Mouse (Mus musculus): ENCODE results near the gene Abcb9. TPM values are rescaled to one million over a fixed set of nuclear protein-coding genes. Genes with fewer than 3 reads are reported as not detected.
"Not testable (repeated sequence)": the region's sequence is repeated elsewhere in the genome, so short reads cannot be mapped to it uniquely, and the experiment has no call there.

Gene Abcb9
- polyA plus RNA-seq, 1 experiment from 2014 or later, result 2.7 TPM

- H3K4me3 ChIP-seq (ENCODE audit: low read length), result no peak overlapping the region
- H3K4me1 ChIP-seq (replicated peaks; ENCODE audit: control insufficient read depth, insufficient read depth, low read length), result no peaks in the 10 kb centered on the region
- WGBS, result 48% methylated on average over 4 of the region's 4 CpGs
- H3K27ac ChIP-seq (ENCODE audit: low read length), result no peak overlapping the region
- H3K9ac ChIP-seq (ENCODE audit: low read length), result no peak overlapping the region
- no peak for ATAC-seq (ENCODE audit: low read depth)
- no peaks in the 10 kb centered on the region for H3K36me3 ChIP-seq (ENCODE audit: control insufficient read depth, insufficient read depth, low read length)
- H3K27me3 ChIP-seq (ENCODE audit: control insufficient read depth, insufficient read depth, low read depth, low read length), result no peaks in the 10 kb centered on the region
- peaks cover 4% of the 10 kb centered on the region; the same call in 1 of the 2 replicates for H3K9me3 ChIP-seq (ENCODE audit: control insufficient read depth, low read length)
- no peak overlapping the region for H3K4me2 ChIP-seq (ENCODE audit: low read depth, low read length)
Measured at GRCm38 (mm10) chr5:124056956-124057355, 38.6 kb downstream of the Abcb9 start.

GRCm38 (mm10) chr5:124056219-124056618 lies 39.4 kb downstream of the Abcb9 start:
- H3K4me1 ChIP-seq (replicated peaks; ENCODE audit: control insufficient read depth, insufficient read depth, low read length), result no peaks in the 10 kb centered on the region
- no peak overlapping the region for H3K4me3 ChIP-seq (ENCODE audit: low read length)
- 97% methylated on average over 1 of the region's 1 CpGs for WGBS
- no peak overlapping the region for H3K27ac ChIP-seq (ENCODE audit: low read length)
- no peaks in the 10 kb centered on the region for H3K27me3 ChIP-seq (ENCODE audit: control insufficient read depth, insufficient read depth, low read depth, low read length)
- H3K4me2 ChIP-seq (ENCODE audit: low read depth, low read length), result no peak overlapping the region
- H3K36me3 ChIP-seq (ENCODE audit: control insufficient read depth, insufficient read depth, low read length), result no peaks in the 10 kb centered on the region
- H3K9ac ChIP-seq (ENCODE audit: low read length), result no peak overlapping the region
- ATAC-seq (ENCODE audit: low read depth), result no peak
- H3K9me3 ChIP-seq (ENCODE audit: control insufficient read depth, low read length), result peaks cover 4% of the 10 kb centered on the region; the same call in 1 of the 2 replicates

- WGBS, result 90% methylated on average over 7 of the region's 7 CpGs
- H3K4me2 ChIP-seq (ENCODE audit: low read depth, low read length), result not testable (repeated sequence)
Measured at GRCm38 (mm10) chr5:124052641-124053040, 43.0 kb downstream of the Abcb9 start.

GRCm38 (mm10) chr5:124051899-124052491 lies 43.6 kb downstream of the Abcb9 start:
- H3K27ac ChIP-seq (ENCODE audit: low read length), result no peak overlapping the region
- ATAC-seq (ENCODE audit: low read depth), result peak; percentile 51; the same call in 1 of the 2 replicates
- H3K9ac ChIP-seq (ENCODE audit: low read length), result no peak overlapping the region
- peaks cover 7% of the 10 kb centered on the region; the same call in 1 of the 2 replicates for H3K4me1 ChIP-seq (replicated peaks; ENCODE audit: control insufficient read depth, insufficient read depth, low read length)
- peaks cover 4% of the 10 kb centered on the region; the same call in 1 of the 2 replicates for H3K9me3 ChIP-seq (ENCODE audit: control insufficient read depth, low read length)
- no peak overlapping the region for H3K4me2 ChIP-seq (ENCODE audit: low read depth, low read length)
- no peak overlapping the region for H3K4me3 ChIP-seq (ENCODE audit: low read length)
- no peaks in the 10 kb centered on the region for H3K36me3 ChIP-seq (ENCODE audit: control insufficient read depth, insufficient read depth, low read length)
- no peaks in the 10 kb centered on the region for H3K27me3 ChIP-seq (ENCODE audit: control insufficient read depth, insufficient read depth, low read depth, low read length)
- 61% methylated on average over 11 of the region's 11 CpGs for WGBS

More at GRCm38 (mm10) chr5:124052641-124053040, 43.0 kb downstream of the Abcb9 start:
- H3K9ac ChIP-seq (ENCODE audit: low read length); H3K27ac ChIP-seq (ENCODE audit: low read length); H3K9me3 ChIP-seq (ENCODE audit: control insufficient read depth, low read length); H3K4me1 ChIP-seq (replicated peaks; ENCODE audit: control insufficient read depth, insufficient read depth, low read length); H3K36me3 ChIP-seq (ENCODE audit: control insufficient read depth, insufficient read depth, low read length); ATAC-seq (ENCODE audit: low read depth); H3K4me3 ChIP-seq (ENCODE audit: low read length); H3K27me3 ChIP-seq (ENCODE audit: control insufficient read depth, insufficient read depth, low read depth, low read length): not testable (repeated sequence)

GRCm38 (mm10) chr5:124050095-124051050 lies 45.2 kb downstream of the Abcb9 start:
- Histone ChIP-seq H3K9ac (ENCODE audit: low read length) (0 out of 2 replicates have a peak overlapping the region, but pooled peaks have one; percentile 18), H3K4me2 (ENCODE audit: low read depth, low read length) (no peak overlapping the region), H3K27ac (ENCODE audit: low read length) (peak overlapping the region; percentile 14; the same call in 1 of the 2 replicates), H3K36me3 (ENCODE audit: control insufficient read depth, insufficient read depth, low read length) (no peaks in the 10 kb centered on the region), H3K9me3 (ENCODE audit: control insufficient read depth, low read length) (no peaks in the 10 kb centered on the region), H3K4me3 (ENCODE audit: low read length) (no peak overlapping the region), H3K27me3 (ENCODE audit: control insufficient read depth, insufficient read depth, low read depth, low read length) (no peaks in the 10 kb centered on the region), H3K4me1 (replicated peaks; ENCODE audit: control insufficient read depth, insufficient read depth, low read length) (peaks cover 7% of the 10 kb centered on the region; the same call in 1 of the 2 replicates)
- 0 out of 2 replicates have a peak, but pooled peaks have one; percentile 30 for ATAC-seq (ENCODE audit: low read depth)
- 44% methylated on average over 14 of the region's 14 CpGs for WGBS

- H3K9ac ChIP-seq (ENCODE audit: low read length), result 0 out of 2 replicates have a peak overlapping the region, but pooled peaks have one; percentile 18
- no peak overlapping the region for H3K4me2 ChIP-seq (ENCODE audit: low read depth, low read length)
- peaks cover 7% of the 10 kb centered on the region; the same call in 1 of the 2 replicates for H3K4me1 ChIP-seq (replicated peaks; ENCODE audit: control insufficient read depth, insufficient read depth, low read length)
- H3K36me3 ChIP-seq (ENCODE audit: control insufficient read depth, insufficient read depth, low read length), result no peaks in the 10 kb centered on the region
- H3K4me3 ChIP-seq (ENCODE audit: low read length), result no peak overlapping the region
- peak overlapping the region; percentile 14; the same call in 1 of the 2 replicates for H3K27ac ChIP-seq (ENCODE audit: low read length)
- no peaks in the 10 kb centered on the region for H3K27me3 ChIP-seq (ENCODE audit: control insufficient read depth, insufficient read depth, low read depth, low read length)
- 59% methylated on average over 15 of the region's 15 CpGs for WGBS
- no peaks in the 10 kb centered on the region for H3K9me3 ChIP-seq (ENCODE audit: control insufficient read depth, low read length)
- ATAC-seq (ENCODE audit: low read depth), result no peak
Measured at GRCm38 (mm10) chr5:124049249-124050045, 46.2 kb downstream of the Abcb9 start.

- ATAC-seq (ENCODE audit: low read depth), result 0 out of 2 replicates have a peak, but pooled peaks have one; percentile 27
- H3K9ac ChIP-seq (ENCODE audit: low read length), result no peak overlapping the region
- H3K4me1 ChIP-seq (replicated peaks; ENCODE audit: control insufficient read depth, insufficient read depth, low read length), result peaks cover 12% of the 10 kb centered on the region; the same call in 1 of the 2 replicates
- H3K36me3 ChIP-seq (ENCODE audit: control insufficient read depth, insufficient read depth, low read length), result no peaks in the 10 kb centered on the region
- no peak overlapping the region for H3K27ac ChIP-seq (ENCODE audit: low read length)
- no peaks in the 10 kb centered on the region for H3K9me3 ChIP-seq (ENCODE audit: control insufficient read depth, low read length)
- H3K4me3 ChIP-seq (ENCODE audit: low read length), result no peak overlapping the region
- no peaks in the 10 kb centered on the region for H3K27me3 ChIP-seq (ENCODE audit: control insufficient read depth, insufficient read depth, low read depth, low read length)
- H3K4me2 ChIP-seq (ENCODE audit: low read depth, low read length), result no peak overlapping the region
- WGBS, result 77% methylated on average over 7 of the region's 7 CpGs
Measured at GRCm38 (mm10) chr5:124046741-124047401, 48.7 kb downstream of the Abcb9 start.

- no peak overlapping the region for H3K4me3 ChIP-seq (ENCODE audit: low read length)
- WGBS, result 30% methylated on average over 11 of the region's 11 CpGs
- H3K27ac ChIP-seq (ENCODE audit: low read length), result no peak overlapping the region
- ATAC-seq (ENCODE audit: low read depth), result no peak
- H3K9me3 ChIP-seq (ENCODE audit: control insufficient read depth, low read length), result no peaks in the 10 kb centered on the region
- H3K36me3 ChIP-seq (ENCODE audit: control insufficient read depth, insufficient read depth, low read length), result no peaks in the 10 kb centered on the region
- no peak overlapping the region for H3K9ac ChIP-seq (ENCODE audit: low read length)
- H3K4me2 ChIP-seq (ENCODE audit: low read depth, low read length), result no peak overlapping the region
- H3K4me1 ChIP-seq (replicated peaks; ENCODE audit: control insufficient read depth, insufficient read depth, low read length), result peaks cover 12% of the 10 kb centered on the region; the same call in 1 of the 2 replicates
- H3K27me3 ChIP-seq (ENCODE audit: control insufficient read depth, insufficient read depth, low read depth, low read length), result no peaks in the 10 kb centered on the region
Measured at GRCm38 (mm10) chr5:124045453-124046010, 50.1 kb downstream of the Abcb9 start.
